Mouse (Mus musculus) urinary bladder, postnatal 10 days (tissue): Measurements from ENCODE around the gene Hrh1.

ENCODE experiments used
- DNase-seq: peaks from one replicate; pipeline ENCODE4 v3.0.0; 2022; ENCODE audit warnings: low spot score

Hrh1 gene

DNA sequence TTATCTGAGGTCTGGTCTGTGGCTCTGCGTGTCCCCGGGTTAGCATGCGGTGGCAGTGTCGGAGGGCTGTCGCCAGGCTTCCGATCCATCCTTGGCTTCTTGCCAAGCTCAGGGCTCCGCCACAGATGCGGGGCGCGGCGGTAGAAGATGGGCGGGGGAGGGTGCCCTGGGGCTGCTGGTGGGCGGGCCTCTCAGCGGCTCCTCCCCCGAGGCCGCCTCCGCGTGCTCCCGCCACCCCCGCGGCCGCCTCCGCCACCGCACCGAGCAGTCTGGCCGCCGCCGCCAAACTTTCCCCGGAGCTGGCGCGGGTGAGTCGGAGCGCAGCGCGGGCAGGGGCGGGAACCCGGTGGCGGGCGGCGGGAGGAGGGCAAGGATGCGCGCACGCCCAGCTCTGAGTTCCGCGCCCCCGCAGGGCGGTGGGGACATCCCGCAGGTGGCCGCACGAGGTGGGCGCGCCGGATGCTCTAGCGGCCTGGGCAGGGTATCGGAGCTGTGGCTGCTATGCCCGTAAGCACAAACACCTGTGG lies at the start of gene Hrh1:
Gene Hrh1, plus strand, starts transcription at position 246 of the 527 bp plus-strand sequence.
- DNase-seq, result no peak

- DNase-seq, result no peak
Observed at GRCm38 (mm10) chr6:114354635-114355034, 43.1 kb upstream of the Hrh1 start.

- no peak for DNase-seq
Observed at GRCm38 (mm10) chr6:114358171-114358570, 39.6 kb upstream of the Hrh1 start.

- DNase-seq, result no peak
Observed at GRCm38 (mm10) chr6:114362355-114362754, 35.4 kb upstream of the Hrh1 start.

DNA sequence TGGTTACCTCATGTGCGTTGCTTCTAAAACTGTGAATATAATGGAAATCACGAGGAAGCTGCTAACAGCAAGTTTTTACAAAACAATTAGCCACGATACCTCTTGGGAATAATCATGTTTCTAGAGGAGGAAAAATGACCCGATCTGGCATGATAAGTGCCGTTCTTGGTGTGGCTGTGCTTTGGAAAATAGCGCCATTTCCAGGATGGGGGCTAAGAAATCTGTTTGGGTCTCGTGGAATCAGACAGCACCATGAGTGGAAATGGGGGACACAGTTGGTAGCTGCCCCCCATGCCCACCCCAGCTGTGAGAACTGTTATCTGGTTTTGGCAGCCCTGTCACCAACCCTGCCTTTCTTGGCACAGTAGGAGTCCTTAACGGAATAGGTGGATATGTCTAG lies 34.0 kb upstream of the Hrh1 start:
- DNase-seq, result no peak

- DNase-seq, result no peak
Observed at GRCm38 (mm10) chr6:114364734-114365133, 33.0 kb upstream of the Hrh1 start.

DNA sequence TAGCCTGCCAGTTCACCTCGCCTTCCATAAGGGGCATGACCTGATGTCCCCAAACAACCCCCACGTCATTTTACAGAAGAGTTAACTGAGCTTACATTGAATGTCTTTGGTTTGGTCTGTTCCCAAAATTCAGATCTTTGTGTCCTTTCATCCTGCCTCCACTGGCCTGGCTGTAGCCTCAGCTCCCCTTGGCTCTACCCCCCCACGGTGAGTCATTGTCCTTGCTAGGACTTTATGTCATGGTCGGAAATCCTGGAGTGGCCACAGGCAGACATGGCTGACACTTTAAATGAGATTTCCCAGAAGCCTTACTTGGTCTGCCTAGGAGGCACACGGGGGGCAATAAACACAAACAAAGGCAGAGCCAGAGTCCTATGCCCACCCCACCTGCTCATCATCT lies 31.5 kb upstream of the Hrh1 start:
- DNase-seq, result no peak

DNA sequence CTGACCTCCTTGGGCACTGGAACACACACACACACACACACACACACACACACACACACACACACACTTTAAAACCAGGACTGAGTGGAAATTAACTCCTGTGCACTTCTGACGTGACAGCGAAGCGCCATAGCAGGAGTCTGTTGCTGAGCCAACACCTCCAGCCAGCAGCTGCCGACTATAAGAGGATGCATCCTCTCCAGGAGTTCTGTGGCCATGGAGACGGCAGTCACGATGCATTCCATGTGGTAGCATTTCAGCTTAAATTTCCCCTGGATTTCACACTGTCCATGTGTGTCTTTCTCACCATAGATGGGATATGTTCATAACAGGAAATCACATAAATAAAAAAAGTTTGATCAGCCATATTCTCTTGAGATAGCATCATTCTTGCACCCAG lies 30.1 kb upstream of the Hrh1 start:
- DNase-seq, result no peak

DNA sequence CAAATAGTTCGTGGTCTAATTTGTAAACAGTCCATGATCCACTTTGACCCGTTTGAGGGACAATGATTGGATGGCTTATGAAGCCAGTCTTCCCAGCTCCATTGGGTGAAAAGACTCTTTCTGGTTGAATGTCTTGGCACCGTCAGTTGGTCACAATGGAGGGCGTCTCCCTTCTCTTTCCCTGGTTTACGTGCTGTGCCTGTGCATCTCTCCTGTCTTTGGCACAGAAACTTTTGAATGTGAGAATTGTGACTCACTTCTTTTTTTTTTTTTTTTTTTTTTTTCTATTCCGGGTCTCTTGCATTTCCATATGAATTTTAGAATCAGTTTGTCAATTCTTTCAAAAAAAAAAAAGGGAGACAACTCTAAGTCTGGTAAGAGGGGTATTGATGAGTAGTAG lies 29.5 kb upstream of the Hrh1 start:
- no peak for DNase-seq

DNA sequence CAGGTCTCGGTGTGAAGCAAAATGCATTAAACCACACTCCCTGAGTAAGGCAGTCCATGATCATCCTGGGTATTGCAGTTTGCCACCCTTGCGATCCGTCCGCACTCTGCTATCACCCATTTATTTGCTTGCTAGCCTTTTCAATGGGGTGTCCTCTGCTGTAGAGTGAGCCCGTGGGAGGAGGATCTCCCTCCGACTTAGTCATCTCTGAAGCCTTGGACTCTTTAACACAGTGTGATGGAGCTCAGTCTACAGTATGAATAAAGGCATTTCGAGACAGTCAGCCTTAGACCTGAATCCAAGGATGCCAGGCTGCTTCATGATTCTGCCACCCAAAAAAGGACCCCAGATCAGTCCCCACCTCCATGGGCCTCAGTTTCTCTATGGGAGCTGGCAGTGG lies 25.0 kb upstream of the Hrh1 start:
- no peak for DNase-seq

- no peak for DNase-seq
Observed at GRCm38 (mm10) chr6:114380872-114381271, 16.9 kb upstream of the Hrh1 start.

- DNase-seq, result no peak
Observed at GRCm38 (mm10) chr6:114387320-114387719, 10.4 kb upstream of the Hrh1 start.

- DNase-seq, result no peak
Observed at GRCm38 (mm10) chr6:114387855-114388254, 9.9 kb upstream of the Hrh1 start.

DNA sequence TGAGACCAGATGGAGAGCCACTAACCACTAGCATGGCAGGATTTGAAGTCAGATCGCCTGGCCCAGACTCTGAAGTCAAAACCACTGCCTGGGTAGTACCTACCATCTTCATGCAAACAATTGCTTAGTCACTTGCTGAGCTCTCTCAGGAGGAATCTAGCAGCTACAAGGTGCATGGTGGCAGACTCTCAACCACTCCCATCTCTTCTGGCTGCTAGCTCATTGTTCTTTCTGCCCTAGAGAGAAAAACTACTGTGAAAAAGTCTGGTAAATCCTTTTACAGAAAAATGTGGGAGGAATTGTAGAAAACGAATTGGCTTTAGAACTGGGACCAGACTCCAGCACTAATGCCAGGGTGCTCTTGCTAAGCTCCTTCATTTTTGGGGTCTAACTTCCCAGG lies 7.6 kb upstream of the Hrh1 start:
- no peak for DNase-seq

DNA sequence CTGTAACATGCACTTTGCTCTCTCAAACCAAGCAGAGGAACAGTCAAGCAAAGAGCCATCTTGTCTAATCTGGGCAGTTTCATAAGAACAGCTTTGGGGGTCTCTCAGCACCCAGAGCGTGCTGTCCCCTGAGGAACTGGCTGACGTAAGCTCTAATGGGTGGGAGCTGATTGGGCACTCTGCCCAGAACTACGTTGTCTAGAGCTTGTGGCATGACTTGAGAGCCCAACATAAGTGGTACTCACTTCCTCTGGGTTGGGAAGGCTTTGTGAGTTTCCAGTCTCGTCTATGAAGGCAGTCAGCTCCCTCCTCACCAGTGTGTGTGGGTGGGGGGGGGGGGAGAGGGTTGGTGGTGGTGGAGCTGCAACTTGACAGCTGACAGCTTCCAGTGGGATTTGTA lies 2.8 kb upstream of the Hrh1 start:
- DNase-seq, result no peak

- no peak for DNase-seq
Observed at GRCm38 (mm10) chr6:114396605-114397004, 1.1 kb upstream of the Hrh1 start.

DNA sequence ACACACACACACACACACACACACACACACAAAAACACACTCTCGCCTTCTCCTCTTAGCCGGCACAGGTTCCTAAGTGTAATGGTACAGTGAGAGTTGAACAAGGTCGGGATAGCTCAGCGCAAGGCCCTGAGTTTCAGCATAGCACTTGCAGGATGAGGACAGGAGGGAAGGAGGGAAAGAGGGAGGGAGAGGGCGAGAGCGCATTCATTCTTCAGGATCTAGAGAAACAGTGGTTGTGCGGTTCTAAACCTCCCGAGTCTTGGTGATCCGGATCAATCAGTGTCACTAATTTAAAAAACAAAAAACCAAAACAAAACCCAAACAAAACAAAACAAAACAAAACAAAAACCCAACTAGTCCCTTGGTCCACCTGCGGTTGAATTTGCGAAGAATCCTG lies 456 bp upstream of the Hrh1 start:
- no peak for DNase-seq

DNA sequence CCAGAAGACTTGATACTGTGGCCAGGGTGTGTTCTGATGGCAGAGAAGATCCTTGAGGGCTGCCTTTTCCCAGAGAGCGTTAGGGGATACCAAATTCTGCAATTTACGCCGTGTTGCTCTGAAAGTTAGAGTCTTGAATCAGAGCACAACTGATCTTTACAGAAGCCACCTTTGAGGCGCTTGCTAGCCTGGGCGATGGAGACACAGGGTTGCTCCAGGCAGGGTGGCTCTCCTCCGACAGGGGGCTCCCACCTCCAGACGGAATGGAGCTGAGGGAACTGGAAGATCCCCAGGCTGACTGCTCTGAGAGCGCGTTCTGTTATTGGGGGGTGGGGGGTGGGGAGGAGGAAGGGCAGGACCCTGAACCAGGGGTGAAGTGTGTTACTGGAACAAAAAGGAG lies 890 bp downstream of the Hrh1 start:
- DNase-seq, result no peak

DNA sequence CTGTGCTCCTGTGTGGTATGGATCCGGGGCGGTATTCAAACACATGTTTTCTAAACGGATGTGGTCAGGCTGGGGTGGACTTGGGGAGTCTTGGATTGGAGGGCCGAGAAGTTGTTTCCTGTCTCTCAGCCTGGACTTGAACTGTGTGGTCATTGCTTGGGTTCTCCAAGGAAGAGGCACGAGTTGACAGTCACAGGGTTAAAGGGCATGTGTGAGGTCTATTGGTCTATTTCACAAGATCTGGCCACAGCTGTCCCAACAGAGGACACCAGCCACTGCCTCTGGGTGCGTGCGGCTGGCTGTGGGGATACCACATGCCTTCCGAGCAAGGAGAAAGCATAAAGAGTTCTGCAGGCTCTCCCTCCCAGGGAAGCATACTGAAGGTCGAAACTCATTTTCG lies 2.7 kb downstream of the Hrh1 start:
- no peak for DNase-seq

- no peak for DNase-seq
Observed at GRCm38 (mm10) chr6:114400841-114401240, 3.1 kb downstream of the Hrh1 start.

DNA sequence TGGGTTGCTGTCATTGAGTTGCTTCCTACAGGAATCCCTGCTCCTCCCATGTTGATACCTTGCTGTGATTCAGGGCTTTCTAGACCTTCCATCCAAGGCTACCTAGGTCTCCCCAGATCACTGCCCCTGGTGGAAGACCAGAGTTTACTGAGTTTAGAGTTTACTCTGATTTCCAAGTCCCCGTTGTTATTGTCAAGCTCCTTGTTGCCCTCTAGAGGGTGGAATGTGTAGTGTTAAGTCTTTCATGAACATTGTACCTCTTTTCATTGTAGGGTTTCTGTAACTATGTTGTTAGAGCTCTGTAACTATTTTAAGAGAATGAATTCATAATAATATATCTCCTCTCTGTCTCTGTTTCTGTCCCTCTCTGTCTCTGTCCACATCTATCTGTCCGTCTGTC lies 4.4 kb downstream of the Hrh1 start:
- no peak for DNase-seq

GRCm38 (mm10) chr6:114403632-114404031 lies 5.9 kb downstream of the Hrh1 start:
- DNase-seq, result no peak

DNA sequence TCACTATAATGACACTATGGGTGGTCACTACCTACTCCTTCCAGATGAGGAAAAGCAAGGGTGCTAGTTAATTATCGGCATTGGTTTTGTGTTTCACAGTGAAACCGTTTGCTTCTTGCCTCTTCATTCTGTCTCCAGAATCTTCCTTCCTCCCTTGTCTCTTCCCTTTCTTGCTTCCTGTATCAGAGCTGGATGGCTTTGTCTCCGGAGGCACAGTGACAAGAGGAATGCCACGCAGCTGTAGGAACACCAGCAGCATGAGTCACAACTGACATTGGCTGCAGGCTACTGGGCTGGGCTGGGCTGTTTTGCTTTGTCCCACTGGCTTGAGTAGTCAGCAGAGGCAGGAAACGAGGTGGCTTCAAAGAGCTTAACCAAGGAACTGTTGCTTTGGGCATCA lies 6.4 kb downstream of the Hrh1 start:
- DNase-seq, result no peak

DNA sequence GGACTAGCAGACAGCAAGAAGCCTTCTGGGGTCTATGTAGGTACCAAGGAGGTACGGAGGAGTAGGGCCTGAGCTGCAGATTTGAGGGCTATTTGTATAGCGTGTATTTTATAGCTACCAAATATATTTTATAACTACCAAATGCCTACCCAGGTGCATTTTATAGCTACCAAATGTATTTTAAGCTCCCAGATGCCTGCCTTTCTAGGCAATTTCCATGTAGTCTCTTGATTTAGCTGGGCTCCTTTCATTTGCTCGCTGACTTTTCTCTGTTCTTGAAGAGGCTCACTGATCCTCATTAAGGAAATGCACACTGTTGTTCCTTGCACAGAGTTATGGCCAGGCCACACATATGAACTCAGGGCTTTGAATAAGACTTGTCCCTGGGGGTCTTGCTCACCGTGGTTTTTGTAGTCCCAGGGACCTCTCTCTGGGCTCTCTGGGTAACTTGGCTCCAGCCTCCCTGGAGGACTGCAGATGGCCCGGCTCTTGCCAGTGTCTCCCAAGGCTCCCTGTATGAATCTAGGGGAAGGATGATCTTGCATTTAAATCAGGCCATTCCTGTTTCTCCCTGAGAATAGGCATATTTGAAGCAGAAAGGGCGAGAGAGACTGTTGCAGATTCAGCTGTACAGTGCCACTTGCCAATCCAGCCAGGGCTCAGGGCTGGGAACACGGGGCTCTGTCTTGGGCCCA lies 7.2 kb downstream of the Hrh1 start:
- no peak for DNase-seq
